Mouse (Mus musculus): Measurements from ENCODE around the gene Srd5a1.

GRCm38 (mm10) chr13:69639251-69639650 is 28.0 kb upstream of the Srd5a1 start:
- TF ChIP-seq POLR2A (IDR thresholded peaks at IDR 0.05; ENCODE audit: borderline replicate concordance, low read depth, low read length) (no peak), CTCF (IDR thresholded peaks at IDR 0.05; ENCODE audit: low read depth, low read length) (no peak)

Data from bone marrow macrophage, adult 2 months (primary cell).